Mouse (Mus musculus): Measurements from ENCODE around the gene Lrp5. TPM values are rescaled to one million over a fixed set of nuclear protein-coding genes. Genes with fewer than 3 reads are reported as not detected.

Lrp5 gene
- total RNA-seq, 2 experiments from 2014 or later: 7.3 to 8.3 TPM

GRCm38 (mm10) chr19:3698035-3698434 lies 11.7 kb upstream of the Lrp5 start:
- no peak for DNase-seq (ENCODE audit: low spot score in 2 of 2)

GRCm38 (mm10) chr19:3695976-3696375 lies 9.6 kb upstream of the Lrp5 start:
- DNase-seq (ENCODE audit: low spot score in 2 of 2): no peak

- DNase-seq (ENCODE audit: low spot score in 2 of 2): no peak
These were observed 9.1 kb upstream of the Lrp5 start for GRCm38 (mm10) chr19:3695471-3695870.

GRCm38 (mm10) chr19:3695006-3695405 lies 8.6 kb upstream of the Lrp5 start:
- no peak for DNase-seq (ENCODE audit: low spot score in 2 of 2)

GRCm38 (mm10) chr19:3694476-3694875 lies 8.1 kb upstream of the Lrp5 start:
- no peak for DNase-seq (ENCODE audit: low spot score in 2 of 2)

- no peak for DNase-seq (ENCODE audit: low spot score in 2 of 2)
These were observed 6.2 kb upstream of the Lrp5 start for GRCm38 (mm10) chr19:3692414-3693145.

- no peak for DNase-seq (ENCODE audit: low spot score in 2 of 2)
These were observed 5.0 kb upstream of the Lrp5 start for GRCm38 (mm10) chr19:3691337-3691736.

- no peak for DNase-seq (ENCODE audit: low spot score in 2 of 2)
These were observed 1.4 kb upstream of the Lrp5 start for GRCm38 (mm10) chr19:3687676-3688171.

- no peak for DNase-seq (ENCODE audit: low spot score in 2 of 2)
These were observed 651 bp downstream of the Lrp5 start for GRCm38 (mm10) chr19:3685611-3686214.

GRCm38 (mm10) chr19:3684957-3685580 lies 1.3 kb downstream of the Lrp5 start:
- DNase-seq (ENCODE audit: low spot score in 2 of 2): no peak

GRCm38 (mm10) chr19:3684414-3684813 lies 1.9 kb downstream of the Lrp5 start:
- DNase-seq (ENCODE audit: low spot score in 2 of 2): no peak

GRCm38 (mm10) chr19:3681310-3681934 lies 4.9 kb downstream of the Lrp5 start:
- peak; percentile 27 to 36 for DNase-seq (ENCODE audit: low spot score in 2 of 2)

- no peak for DNase-seq (ENCODE audit: low spot score in 2 of 2)
These were observed 5.6 kb downstream of the Lrp5 start for GRCm38 (mm10) chr19:3680732-3681131.

GRCm38 (mm10) chr19:3674122-3674855 lies 12.1 kb downstream of the Lrp5 start:
- DNase-seq (ENCODE audit: low spot score in 2 of 2): no peak

- no peak for DNase-seq (ENCODE audit: low spot score in 2 of 2)
These were observed 13.2 kb downstream of the Lrp5 start for GRCm38 (mm10) chr19:3673149-3673548.

GRCm38 (mm10) chr19:3669100-3669499 lies 17.3 kb downstream of the Lrp5 start:
- no peak for DNase-seq (ENCODE audit: low spot score in 2 of 2)

- no peak for DNase-seq (ENCODE audit: low spot score in 2 of 2)
These were observed 17.8 kb downstream of the Lrp5 start for GRCm38 (mm10) chr19:3668551-3668950.

- DNase-seq (ENCODE audit: low spot score in 2 of 2): no peak
These were observed 18.4 kb downstream of the Lrp5 start for GRCm38 (mm10) chr19:3667979-3668378.

GRCm38 (mm10) chr19:3667155-3667895 lies 19.0 kb downstream of the Lrp5 start:
- no peak for DNase-seq (ENCODE audit: low spot score in 2 of 2)

- DNase-seq (ENCODE audit: low spot score in 2 of 2): no peak
These were observed 19.7 kb downstream of the Lrp5 start for GRCm38 (mm10) chr19:3666632-3667031.
